8 mouse cellular contexts compared by ENCODE assay signal in the genomic region with DNA sequence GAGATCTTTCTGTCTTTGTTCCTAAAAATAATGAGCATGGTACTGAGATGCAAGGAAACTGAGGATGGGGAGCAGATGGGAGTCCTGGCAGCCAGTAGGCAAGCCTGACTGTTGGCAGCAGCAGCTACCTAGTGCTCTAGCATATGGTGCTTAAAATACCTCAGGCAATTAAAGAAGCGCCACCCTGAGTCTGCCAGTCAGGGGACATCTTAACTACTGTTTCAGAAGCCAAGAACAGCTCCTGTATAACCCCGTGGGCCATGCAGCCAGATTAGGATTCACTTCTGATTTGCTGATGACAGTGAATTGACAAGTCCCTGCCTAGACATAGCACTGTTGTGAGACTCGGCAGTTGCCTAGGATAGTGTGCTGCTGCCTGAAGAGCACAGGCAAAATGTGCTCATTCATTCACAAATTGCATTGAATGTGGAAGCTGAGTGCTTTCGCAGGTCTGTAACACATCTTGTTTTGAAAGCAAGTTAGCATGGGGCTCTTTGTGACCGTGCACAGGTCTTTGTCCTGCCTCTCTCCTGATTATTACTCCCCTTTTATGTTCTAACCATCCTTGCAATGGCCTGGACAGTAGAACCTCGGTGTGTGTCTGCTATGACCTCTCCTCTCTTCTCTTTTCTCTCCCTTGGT. TPM values are rescaled to one million over a fixed set of nuclear protein-coding genes. Genes with fewer than 3 reads are reported as not detected.
DNase-seq lines count a peak whose midpoint lies in the region; ATAC-seq and TF ChIP-seq lines count a peak whose summit lies in the region.

No protein-coding gene starts in this region.

- intact Hi-C loops in heart, postnatal 36 days (cut with DNase I): no loop called here

- ATAC-seq in heart, postnatal 0 days (ENCODE audit: insufficient read depth, low read depth): peak; percentile 51
- peak; percentile 95 for ATAC-seq in forebrain, postnatal 0 days
- no peak for ATAC-seq in lung, postnatal 0 days

- DNase-seq in heart, postnatal 0 days (ENCODE audit: low spot score): peak; percentile 52
- no peak for DNase-seq in heart, postnatal 36 days
- peak; percentile 86 for DNase-seq in forebrain, postnatal 0 days
- DNase-seq in left cerebral cortex, adult 18-20 months (ENCODE audit: low spot score in 2 of 2): peak; percentile 45 to 68
- DNase-seq in right cerebral cortex, postnatal 25 days: peak; percentile 69
- DNase-seq in spleen, adult 12 weeks (ENCODE audit: low spot score): no peak
- DNase-seq in spleen, postnatal 10 days (ENCODE audit: low spot score in 2 of 2): no peak
- DNase-seq in lung, postnatal 0 days (ENCODE audit: low spot score): no peak

- no peak for TF ChIP-seq EP300 in heart, postnatal 0 days (IDR thresholded peaks at IDR 0.05; ENCODE audit: low read depth)
- TF ChIP-seq EP300 in lung, postnatal 0 days (IDR thresholded peaks at IDR 0.05): no peak

- H3K9me3 ChIP-seq in heart, postnatal 0 days (replicated peaks; ENCODE audit: control insufficient read depth, low read length): no peaks in the 10 kb centered on the region
- H3K9me3 ChIP-seq in forebrain, postnatal 0 days (ENCODE audit: low read length): no peaks in the 10 kb centered on the region
- H3K9me3 ChIP-seq in lung, postnatal 0 days (ENCODE audit: low read length): no peaks in the 10 kb centered on the region

- no peak overlapping the region for H3K9ac ChIP-seq in heart, postnatal 0 days (replicated peaks; ENCODE audit: low read depth, low read length)
- no peak overlapping the region for H3K9ac ChIP-seq in forebrain, postnatal 0 days
- H3K9ac ChIP-seq in lung, postnatal 0 days (replicated peaks; ENCODE audit: low read depth): no peak overlapping the region

- H3K27me3 ChIP-seq in heart, postnatal 0 days (ENCODE audit: control insufficient read depth, insufficient read depth, low read length): no peaks in the 10 kb centered on the region
- no peaks in the 10 kb centered on the region for H3K27me3 ChIP-seq in forebrain, postnatal 0 days (ENCODE audit: insufficient read depth, low read length)
- H3K27me3 ChIP-seq in lung, postnatal 0 days (replicated peaks; ENCODE audit: insufficient read depth, low read length): no peaks in the 10 kb centered on the region

- no peak for TF ChIP-seq CTCF in heart, postnatal 0 days (IDR thresholded peaks at IDR 0.05; ENCODE audit: low read depth)
- no peak for TF ChIP-seq CTCF in forebrain, postnatal 0 days (IDR thresholded peaks at IDR 0.05; ENCODE audit: low read depth)
- no peak for TF ChIP-seq CTCF in lung, postnatal 0 days (IDR thresholded peaks at IDR 0.05)

- H3K4me1 ChIP-seq in heart, postnatal 0 days (ENCODE audit: control insufficient read depth, insufficient read depth): no peaks in the 10 kb centered on the region
- H3K4me1 ChIP-seq in forebrain, postnatal 0 days (ENCODE audit: insufficient read depth): peaks cover 6% of the 10 kb centered on the region; the same call in 1 of the 2 replicates
- H3K4me1 ChIP-seq in lung, postnatal 0 days (ENCODE audit: insufficient read depth, low read depth, low read length): no peaks in the 10 kb centered on the region

- 42% methylated on average over 6 of the region's 6 CpGs for WGBS in heart, postnatal 0 days
- WGBS in forebrain, postnatal 0 days: 5% methylated on average over 6 of the region's 6 CpGs
- 61% methylated on average over 6 of the region's 6 CpGs for WGBS in lung, postnatal 0 days

- no peak overlapping the region for H3K4me3 ChIP-seq in heart, postnatal 0 days (ENCODE audit: low read depth, low read length)
- no peak overlapping the region for H3K4me3 ChIP-seq in forebrain, postnatal 0 days (ENCODE audit: low read depth, low read length)
- H3K4me3 ChIP-seq in lung, postnatal 0 days (ENCODE audit: low read depth, low read length): no peak overlapping the region

- 0 out of 2 replicates have a peak overlapping the region, but pooled peaks have one; percentile 16 for H3K27ac ChIP-seq in heart, postnatal 0 days (ENCODE audit: low read depth)
- H3K27ac ChIP-seq in forebrain, postnatal 0 days (ENCODE audit: low read depth, low read length): peak overlapping the region; percentile 40; the same call in 1 of the 2 replicates
- H3K27ac ChIP-seq in lung, postnatal 0 days (ENCODE audit: low read length): no peak overlapping the region

- H3K36me3 ChIP-seq in heart, postnatal 0 days (replicated peaks; ENCODE audit: control insufficient read depth, insufficient read depth, low read length): no peaks in the 10 kb centered on the region
- H3K36me3 ChIP-seq in forebrain, postnatal 0 days (ENCODE audit: insufficient read depth): no peaks in the 10 kb centered on the region
- H3K36me3 ChIP-seq in lung, postnatal 0 days (ENCODE audit: insufficient read depth, low read length): no peaks in the 10 kb centered on the region

- H3K4me2 ChIP-seq in heart, postnatal 0 days (ENCODE audit: low read depth, low read length): no peak overlapping the region
- H3K4me2 ChIP-seq in forebrain, postnatal 0 days (ENCODE audit: low read depth): 0 out of 2 replicates have a peak overlapping the region, but pooled peaks have one; percentile 13
- no peak overlapping the region for H3K4me2 ChIP-seq in lung, postnatal 0 days (replicated peaks; ENCODE audit: low read depth, low read length)

RNA-seq across cellular contexts. Expression of gene Srek1, which starts 31.9 kb away (rescaled TPM):
- total RNA-seq in heart, postnatal 0 days (2014; rRNA removed; ENCODE audit: low replicate concordance): 24.4 and 25.5 TPM in 2 replicates
- polyA plus RNA-seq in heart, postnatal 0 days (2015; fragmentation: Nextera tagmentation; extraction: Ambion mirVana): 28.0 and 34.8 TPM in 2 replicates
- 10 to 100 TPM; 20.3 to 21.0 TPM for total RNA-seq in heart, postnatal 36 days (2021)
- total RNA-seq in forebrain, postnatal 0 days (2014; rRNA removed): 40.6 and 48.2 TPM in 2 replicates
- 15.7 and 35.1 TPM in 2 replicates for polyA plus RNA-seq in forebrain, postnatal 0 days (2015; fragmentation: Nextera tagmentation; extraction: Ambion mirVana)
- total RNA-seq in left cerebral cortex, adult 18-20 months (2021): 10 to 100 TPM; 66.7 to 67.1 TPM
- polyA plus RNA-seq in lung, postnatal 0 days (2015; fragmentation: Nextera tagmentation; extraction: Ambion mirVana): 35.1 and 47.5 TPM in 2 replicates

Comparison
In these comparisons a context has a peak if more than half of its experiments do, and no peak if none do; other contexts are left out.
1. DNase-seq: peak in heart, postnatal 0 days (single experiment), forebrain, postnatal 0 days (single experiment), left cerebral cortex, adult 18-20 months (2 of 2) and right cerebral cortex, postnatal 25 days (single experiment); none in heart, postnatal 36 days (0 of 2), spleen, adult 12 weeks (single experiment), spleen, postnatal 10 days (0 of 2) and lung, postnatal 0 days (single experiment).